Mouse (Mus musculus) lung, embryonic 14.5 days (tissue): ENCODE measurements around the gene Usp2. TPM values are rescaled to one million over a fixed set of nuclear protein-coding genes. Genes with fewer than 3 reads are reported as not detected.

Experiments
- ATAC-seq: fragments of 200-750 bp; cut with Nextera tagmentation; 2 replicates; pipeline ENCODE4 v1.8.0; 2017; ENCODE audit warnings: mild to moderate bottlenecking, moderate TSS enrichment, moderate library complexity; ENCODE audit not compliant: insufficient read depth
- DNase-seq: peaks from one replicate; pipeline ENCODE4 v3.0.0-alpha.2; 2015
- H3K27ac ChIP-seq: fragments of 300-500 bp; sonication (generic); 2 replicates; pipeline ENCODE4 v1.5.1; 2014; ENCODE audit warnings: low read depth, mild to moderate bottlenecking, moderate library complexity
- H3K27me3 ChIP-seq: fragments of 300-500 bp; sonication (generic); 2 replicates; pipeline ENCODE4 v1.6.1; 2014; ENCODE audit warnings: low read length, control low read depth; ENCODE audit not compliant: insufficient read depth
- H3K36me3 ChIP-seq: fragments of 300-500 bp; sonication (generic); 2 replicates; pipeline ENCODE4 v1.6.1; 2014; ENCODE audit warnings: control low read depth; ENCODE audit not compliant: insufficient read depth
- H3K4me1 ChIP-seq: fragments of 300-500 bp; sonication (generic); 2 replicates; pipeline ENCODE4 v1.6.1; 2014; ENCODE audit warnings: antibody characterized with exemption, control low read depth; ENCODE audit not compliant: insufficient read depth
- H3K4me2 ChIP-seq: fragments of 300-500 bp; sonication (generic); 2 replicates; pipeline ENCODE4 v1.6.1; 2014; ENCODE audit warnings: mild to moderate bottlenecking
- H3K4me3 ChIP-seq: fragments of 300-500 bp; sonication (generic); 2 replicates; pipeline ENCODE4 v1.5.1; 2014; ENCODE audit warnings: low read depth, low read length
- H3K9ac ChIP-seq: fragments of 300-500 bp; sonication (generic); 2 replicates; pipeline ENCODE4 v1.6.1; 2014
- H3K9me3 ChIP-seq: fragments of 300-500 bp; sonication (generic); 2 replicates; pipeline ENCODE4 v1.6.1; 2016; ENCODE audit warnings: low read depth, low read length, control low read depth
- CTCF ChIP-seq: IDR thresholded peaks from 2 replicates; pipeline ENCODE4 v1.5.1; 2016; ENCODE audit warnings: antibody characterized with exemption, low read depth
- WGBS: fragments of 180-500 bp; shearing (Covaris S2); extraction: QIAGEN DNeasy Blood & Tissue Kit; methylation state at CpG from one replicate; pipeline ENCODE4 v1.1.7; 2014; 5-methylcytosine and 5-hydroxymethylcytosine counted together
- polyA plus RNA-seq: library from polyadenylated mRNA; unstranded; fragments of >200 nt; fragmentation: Nextera tagmentation; extraction: Ambion mirVana; gene quantifications from 2 replicates; pipeline ENCODE4 v1.2.1, GENCODE M21; 2014

The Usp2 gene
- polyA plus RNA-seq, 1 experiment from 2014 or later: 7.5 TPM

DNA sequence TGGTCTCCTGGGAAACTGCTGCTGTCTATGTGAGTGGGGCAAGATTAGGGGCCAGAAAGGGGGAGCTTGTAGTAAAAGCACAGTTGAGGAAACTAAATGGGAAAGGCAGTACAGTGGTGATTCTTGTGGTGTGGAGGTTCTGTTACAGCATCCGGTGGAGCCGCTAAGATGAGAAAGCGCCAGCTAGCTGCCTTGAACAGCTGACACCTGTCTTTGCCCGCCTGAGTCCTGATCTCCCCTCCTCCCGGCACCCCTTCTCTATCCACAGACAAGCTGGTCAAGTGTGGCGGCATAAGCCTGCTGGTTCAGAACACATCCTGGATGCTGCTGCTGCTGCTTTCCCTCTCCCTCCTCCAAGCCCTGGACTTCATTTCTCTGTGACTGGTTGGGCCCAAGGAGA, 19.8 kb upstream of the Usp2 start:
- Histone ChIP-seq H3K9ac (no peak overlapping the region), H3K4me2 (no peak overlapping the region), H3K27ac (no peak overlapping the region), H3K27me3 (peaks cover 32% of the 10 kb centered on the region), H3K9me3 (no peaks in the 10 kb centered on the region), H3K4me1 (no peaks in the 10 kb centered on the region), H3K4me3 (no peak overlapping the region), H3K36me3 (no peaks in the 10 kb centered on the region)
- DNase-seq: no peak
- no peak for TF ChIP-seq CTCF
- ATAC-seq: no peak
- 20% methylated on average over 6 of the region's 6 CpGs for WGBS

DNA sequence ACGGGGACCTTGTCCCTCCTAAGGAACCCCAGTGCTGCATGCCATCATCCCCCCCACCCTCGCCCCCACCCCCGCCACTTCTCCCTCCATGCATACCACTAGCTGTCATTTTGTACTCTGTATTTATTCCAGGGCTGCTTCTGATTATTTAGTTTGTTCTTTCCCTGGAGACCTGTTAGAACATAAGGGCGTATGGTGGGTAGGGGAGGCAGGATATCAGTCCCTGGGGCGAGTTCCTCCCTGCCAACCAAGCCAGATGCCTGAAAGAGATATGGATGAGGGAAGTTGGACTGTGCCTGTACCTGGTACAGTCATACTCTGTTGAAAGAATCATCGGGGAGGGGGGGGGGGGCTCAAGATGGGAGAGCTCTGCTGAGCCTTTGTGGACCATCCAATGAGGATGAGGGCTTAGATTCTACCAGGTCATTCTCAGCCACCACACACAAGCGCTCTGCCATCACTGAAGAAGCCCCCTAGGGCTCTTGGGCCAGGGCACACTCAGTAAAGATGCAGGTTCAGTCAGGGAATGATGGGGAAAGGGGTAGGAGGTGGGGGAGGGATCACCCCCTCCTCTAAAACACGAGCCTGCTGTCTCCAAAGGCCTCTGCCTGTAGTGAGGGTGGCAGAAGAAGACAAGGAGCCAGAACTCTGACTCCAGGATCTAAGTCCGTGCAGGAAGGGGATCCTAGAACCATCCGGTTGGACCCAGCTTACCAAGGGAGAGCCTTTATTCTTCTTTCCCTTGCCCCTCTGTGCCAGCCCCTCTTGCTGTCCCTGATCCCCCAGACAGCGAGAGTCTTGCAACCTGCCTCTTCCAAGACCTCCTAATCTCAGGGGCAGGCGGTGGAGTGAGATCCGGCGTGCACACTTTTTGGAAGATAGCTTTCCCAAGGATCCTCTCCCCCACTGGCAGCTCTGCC, 19.0 kb upstream of the Usp2 start:
- Histone ChIP-seq H3K4me3 (no peak overlapping the region), H3K36me3 (no peaks in the 10 kb centered on the region), H3K27ac (no peak overlapping the region), H3K9ac (no peak overlapping the region), H3K27me3 (peaks cover 27% of the 10 kb centered on the region), H3K4me1 (no peaks in the 10 kb centered on the region), H3K4me2 (no peak overlapping the region), H3K9me3 (no peaks in the 10 kb centered on the region)
- WGBS: 62% methylated on average over 14 of the region's 14 CpGs
- TF ChIP-seq CTCF: no peak
- ATAC-seq (no peak), DNase-seq (no peak)

- 59% methylated on average over 15 of the region's 15 CpGs for WGBS
- no peak for DNase-seq
- H3K9ac ChIP-seq: no peak overlapping the region
- peaks cover 18% of the 10 kb centered on the region for H3K27me3 ChIP-seq
- H3K4me2 ChIP-seq: no peak overlapping the region
- H3K4me1 ChIP-seq: no peaks in the 10 kb centered on the region
- no peak overlapping the region for H3K4me3 ChIP-seq
- no peaks in the 10 kb centered on the region for H3K9me3 ChIP-seq
- no peak overlapping the region for H3K27ac ChIP-seq
- TF ChIP-seq CTCF: no peak
- H3K36me3 ChIP-seq: no peaks in the 10 kb centered on the region
- ATAC-seq: no peak
These were observed 18.1 kb upstream of the Usp2 start for GRCm38 (mm10) chr9:44048541-44049380.

DNA sequence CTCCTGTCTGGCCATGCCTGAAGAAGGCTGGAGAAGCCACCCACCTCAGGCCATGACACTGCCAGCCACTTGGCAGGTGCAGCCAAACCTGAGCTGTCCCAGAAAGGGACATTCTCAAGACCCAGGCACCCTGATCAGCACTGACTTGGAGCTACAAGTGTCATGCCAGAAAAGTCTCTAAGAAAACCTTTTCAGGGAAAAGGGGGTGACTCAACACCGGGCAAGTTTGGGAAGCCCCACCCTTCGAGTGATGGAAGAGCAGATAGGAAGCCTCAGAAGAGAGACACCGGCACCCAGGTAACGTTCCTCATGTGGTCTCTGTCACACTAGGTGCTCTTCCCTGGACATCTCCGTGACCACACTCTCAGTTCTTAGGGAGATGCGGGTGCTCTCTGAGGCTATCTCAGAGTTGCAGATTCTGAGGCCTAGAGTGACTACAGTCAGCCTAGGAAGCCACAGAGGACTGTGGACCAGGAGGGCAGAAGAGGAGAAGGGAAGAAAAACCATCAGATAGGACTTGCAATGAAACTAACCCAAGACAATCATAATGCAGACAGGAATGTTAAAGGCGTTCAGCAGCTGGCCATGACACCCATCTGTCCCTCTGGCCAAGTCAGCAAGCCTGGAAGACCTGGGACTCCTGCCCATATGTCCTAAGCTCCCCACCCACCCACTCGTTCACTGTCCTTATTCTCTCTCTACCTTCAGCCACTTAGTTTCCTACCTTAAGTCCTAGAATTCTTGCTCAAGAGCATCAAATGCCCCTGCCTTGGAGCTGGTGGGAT, 17.2 kb upstream of the Usp2 start:
- Histone ChIP-seq H3K27ac (no peak overlapping the region), H3K27me3 (peaks cover 10% of the 10 kb centered on the region), H3K9me3 (no peaks in the 10 kb centered on the region), H3K4me2 (no peak overlapping the region), H3K4me1 (no peaks in the 10 kb centered on the region), H3K36me3 (no peaks in the 10 kb centered on the region), H3K4me3 (no peak overlapping the region), H3K9ac (no peak overlapping the region)
- WGBS: 80% methylated on average over 8 of the region's 8 CpGs
- DNase-seq (no peak), ATAC-seq (no peak)
- no peak for TF ChIP-seq CTCF

DNA sequence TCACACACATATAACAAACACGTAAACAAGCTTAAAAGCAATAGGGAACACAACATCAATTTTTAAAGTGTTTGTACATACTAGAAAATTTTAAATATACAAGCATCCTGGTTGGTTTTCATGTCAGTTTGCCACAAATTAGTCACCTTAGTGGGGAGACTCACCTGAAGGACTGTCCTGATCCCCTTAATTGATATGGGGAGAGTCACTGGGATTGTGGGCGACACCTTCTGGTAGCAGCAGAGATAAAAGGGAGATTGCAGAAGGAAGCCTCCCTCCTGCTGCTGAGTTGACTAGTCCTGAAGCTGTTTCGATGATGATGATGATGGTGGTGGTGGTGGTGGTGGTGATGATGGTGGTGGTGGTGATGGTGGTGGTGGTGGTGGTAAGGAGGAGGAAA, 14.0 kb upstream of the Usp2 start:
- Histone ChIP-seq H3K4me2 (no peak overlapping the region), H3K36me3 (no peaks in the 10 kb centered on the region), H3K27me3 (no peaks in the 10 kb centered on the region), H3K9ac (no peak overlapping the region), H3K4me1 (no peaks in the 10 kb centered on the region), H3K4me3 (no peak overlapping the region), H3K9me3 (no peaks in the 10 kb centered on the region), H3K27ac (no peak overlapping the region)
- ATAC-seq (no peak), DNase-seq (no peak)
- peak; percentile 9; the same call in 1 of the 2 replicates for TF ChIP-seq CTCF
- WGBS: 56% methylated on average over 3 of the region's 3 CpGs

DNA sequence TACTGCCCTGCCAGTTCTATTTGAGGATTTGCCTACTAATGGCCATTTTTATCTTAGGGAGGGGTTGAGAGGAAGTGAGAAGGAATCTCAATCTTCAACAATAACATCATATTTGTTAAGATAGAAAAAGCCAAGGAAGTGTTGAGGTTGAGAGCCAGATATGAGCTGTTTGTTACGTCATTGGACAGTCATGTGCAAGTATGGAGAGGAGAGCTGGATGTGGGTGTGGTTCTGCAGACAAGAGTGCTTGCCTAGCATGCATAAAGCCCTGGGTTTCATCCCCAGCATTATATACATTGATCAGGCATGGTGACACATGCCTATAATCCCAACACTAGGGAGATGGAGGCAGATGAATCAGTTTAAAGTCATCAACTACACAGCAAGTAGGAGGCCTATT, 12.9 kb upstream of the Usp2 start:
- H3K4me2 ChIP-seq: no peak overlapping the region
- DNase-seq: no peak
- H3K4me3 ChIP-seq: no peak overlapping the region
- no peaks in the 10 kb centered on the region for H3K36me3 ChIP-seq
- no peaks in the 10 kb centered on the region for H3K9me3 ChIP-seq
- no peak overlapping the region for H3K9ac ChIP-seq
- 43% methylated on average over 1 of the region's 1 CpGs for WGBS
- TF ChIP-seq CTCF: no peak
- no peaks in the 10 kb centered on the region for H3K27me3 ChIP-seq
- ATAC-seq: no peak
- H3K4me1 ChIP-seq: no peaks in the 10 kb centered on the region
- no peak overlapping the region for H3K27ac ChIP-seq
